Mouse (Mus musculus): ENCODE data around the gene Cpm. TPM values are rescaled to one million over a fixed set of nuclear protein-coding genes. Genes with fewer than 3 reads are reported as not detected.

Cpm gene
- total and polyA plus RNA-seq, 3 experiments: 2.8 to 4.0 (median 3.5) TPM

DNA sequence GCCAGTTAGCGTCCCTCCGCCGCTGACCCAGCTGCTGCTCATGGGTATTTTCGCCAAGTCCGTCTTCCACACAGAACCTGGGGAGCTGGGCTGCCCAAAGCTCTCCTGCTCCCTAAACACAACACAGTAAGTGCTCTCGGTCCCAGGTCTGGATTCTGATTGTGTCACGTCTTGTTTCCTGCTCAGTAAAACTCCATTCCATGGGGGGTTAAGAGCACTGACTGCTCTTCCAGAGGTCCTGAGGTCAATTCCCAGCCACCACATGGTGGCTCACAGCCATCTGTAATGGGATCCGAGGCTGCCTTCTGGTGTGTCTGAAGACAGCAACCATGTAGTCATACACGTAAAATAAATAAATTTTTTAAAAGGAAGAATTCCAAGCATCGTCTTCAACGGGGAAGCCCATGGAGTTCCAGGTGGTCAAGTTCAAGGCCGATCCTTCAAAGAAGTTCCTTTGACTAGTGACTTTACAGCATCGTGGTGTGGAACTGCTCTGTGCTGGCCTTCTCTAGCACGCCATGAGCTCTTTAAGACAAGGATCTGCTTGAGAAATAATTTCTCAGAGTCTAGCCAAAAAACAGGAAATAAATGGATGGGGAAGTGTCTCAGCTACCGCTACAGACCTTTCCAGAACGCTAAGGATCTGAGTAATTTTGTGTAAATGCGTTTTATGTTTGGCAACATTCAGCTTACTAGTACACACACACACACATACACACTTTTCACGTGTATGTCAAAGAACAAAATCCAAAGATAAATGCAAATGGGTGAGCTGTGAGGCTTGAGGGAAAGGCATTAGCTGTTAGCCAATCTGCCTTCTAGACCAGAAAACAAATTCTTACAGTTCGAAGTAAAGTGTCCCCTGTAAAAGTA, 55.2 kb downstream of the Cpm start:
- Histone ChIP-seq H3K4me1 (ENCODE audit: control insufficient read depth, insufficient read depth, low read length) (no peaks in the 10 kb centered on the region), H3K27ac (no peak overlapping the region), H3K27me3 (ENCODE audit: control insufficient read depth, insufficient read depth, low read length) (no peaks in the 10 kb centered on the region), H3K9ac (ENCODE audit: low read depth, low read length) (no peak overlapping the region), H3K4me3 (no peak overlapping the region), H3K79me2 (replicated peaks; ENCODE audit: control insufficient read depth, insufficient read depth, low read length) (no peaks in the 10 kb centered on the region), H3K36me3 (ENCODE audit: control insufficient read depth, insufficient read depth, low read length) (no peaks in the 10 kb centered on the region)
- WGBS: 79% methylated on average over 19 of the region's 19 CpGs
- intact Hi-C loops (cut with DNase I): no loop called here
- DNase-seq: no peak
- no peak for TF ChIP-seq CTCF (IDR thresholded peaks at IDR 0.05)
- no peak for TF ChIP-seq EP300 (IDR thresholded peaks at IDR 0.05; ENCODE audit: insufficient read depth, low read depth, low read length)
- TF ChIP-seq POLR2A (IDR thresholded peaks at IDR 0.05; ENCODE audit: insufficient read depth, low read depth, low read length): no peak

DNA sequence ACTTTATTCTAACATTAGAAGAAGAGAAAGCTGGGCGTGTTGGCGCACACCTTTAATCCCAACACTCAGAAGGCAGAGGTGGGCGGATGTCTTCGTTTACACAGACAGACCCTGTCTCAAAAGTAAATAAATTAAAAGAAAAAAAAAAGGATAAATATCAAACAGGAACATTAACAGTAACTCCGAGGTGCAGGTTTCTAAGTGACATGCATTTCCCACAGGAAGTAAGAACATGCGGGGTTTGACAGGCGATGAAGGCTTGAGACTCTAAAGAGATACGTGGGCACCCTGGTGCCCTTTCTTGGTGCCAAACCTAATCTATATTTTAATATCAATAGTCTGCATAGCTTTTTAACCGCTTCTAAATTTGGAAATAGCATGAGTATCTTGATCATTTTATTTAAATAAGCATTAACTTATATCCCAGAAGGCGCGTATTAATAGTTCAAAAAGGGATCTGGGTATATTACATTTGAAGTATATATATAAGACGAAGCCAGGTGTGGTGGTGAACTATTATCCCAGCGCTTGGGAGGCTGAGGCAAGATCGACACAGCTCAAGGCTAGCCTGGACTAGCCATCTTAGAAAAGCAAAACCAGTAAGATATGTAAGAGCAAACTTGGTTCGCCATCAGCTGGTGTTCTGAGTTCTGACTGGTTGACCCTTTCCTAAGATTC, 56.0 kb downstream of the Cpm start:
- Histone ChIP-seq H3K4me1 (ENCODE audit: control insufficient read depth, insufficient read depth, low read length) (no peaks in the 10 kb centered on the region), H3K27me3 (ENCODE audit: control insufficient read depth, insufficient read depth, low read length) (no peaks in the 10 kb centered on the region), H3K4me3 (no peak overlapping the region), H3K36me3 (ENCODE audit: control insufficient read depth, insufficient read depth, low read length) (no peaks in the 10 kb centered on the region), H3K27ac (no peak overlapping the region), H3K79me2 (replicated peaks; ENCODE audit: control insufficient read depth, insufficient read depth, low read length) (no peaks in the 10 kb centered on the region), H3K9ac (ENCODE audit: low read depth, low read length) (no peak overlapping the region)
- TF ChIP-seq POLR2A (IDR thresholded peaks at IDR 0.05; ENCODE audit: insufficient read depth, low read depth, low read length) (no peak), CTCF (IDR thresholded peaks at IDR 0.05) (no peak), EP300 (IDR thresholded peaks at IDR 0.05; ENCODE audit: insufficient read depth, low read depth, low read length) (no peak)
- 80% methylated on average over 15 of the region's 15 CpGs for WGBS
- intact Hi-C loops (cut with DNase I): no loop called here
- no peak for DNase-seq

DNA sequence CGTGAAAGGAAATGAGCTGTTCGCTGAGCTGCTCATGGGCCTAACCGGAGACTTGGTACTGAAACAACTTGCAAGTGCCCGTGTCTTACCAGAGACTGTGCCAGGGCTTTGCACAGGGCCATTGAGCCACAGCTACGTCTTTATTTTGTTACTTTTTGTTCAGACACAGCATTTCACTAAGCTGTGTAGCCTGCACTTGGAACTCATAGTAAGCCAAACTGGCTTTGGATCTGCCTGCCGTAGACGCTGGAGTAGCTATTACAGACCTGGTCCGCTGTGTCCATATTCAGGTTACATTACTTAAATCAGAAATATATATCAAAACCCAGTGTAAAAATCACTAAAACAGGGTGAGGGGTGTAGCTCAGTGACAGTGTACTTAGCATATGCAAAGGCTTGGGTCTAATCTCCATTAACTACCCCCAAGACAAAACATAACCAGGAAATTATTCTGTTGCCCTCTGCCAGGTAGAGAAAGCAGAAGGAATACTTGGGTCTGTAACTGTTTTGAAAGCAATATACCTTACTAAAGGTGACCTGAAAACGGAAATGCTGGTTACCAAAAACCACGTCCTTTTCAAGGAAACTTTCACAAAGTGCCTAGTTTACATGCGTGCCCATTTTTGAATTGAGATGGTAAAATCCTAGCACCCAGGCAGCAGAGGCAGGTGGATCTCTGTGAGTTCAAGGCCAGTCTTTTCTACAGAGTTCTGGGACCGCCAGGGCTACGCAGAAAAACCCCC, 56.7 kb downstream of the Cpm start:
- H3K36me3 ChIP-seq (ENCODE audit: control insufficient read depth, insufficient read depth, low read length): peaks cover under 1% of the 10 kb centered on the region
- no peaks in the 10 kb centered on the region for H3K79me2 ChIP-seq (replicated peaks; ENCODE audit: control insufficient read depth, insufficient read depth, low read length)
- DNase-seq: no peak

DNA sequence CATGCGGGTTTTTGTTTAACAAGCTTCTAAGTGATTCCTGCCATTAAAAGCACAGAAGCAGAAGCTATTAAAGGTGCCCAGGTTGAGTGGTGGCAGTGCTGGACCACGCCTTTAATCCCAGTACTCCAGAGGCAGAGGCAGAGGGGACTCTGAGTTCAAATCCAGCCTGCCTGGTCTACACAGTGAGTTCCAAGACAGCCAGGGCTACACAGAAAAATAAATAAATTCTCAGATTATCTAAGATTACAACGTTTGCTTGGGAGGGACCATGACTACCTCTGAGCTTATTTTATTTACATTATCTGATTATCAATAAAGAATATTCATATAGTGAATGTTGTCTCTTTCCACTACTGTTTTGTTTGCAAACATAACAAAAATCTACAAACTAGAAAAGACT, 57.7 kb downstream of the Cpm start:
- Histone ChIP-seq H3K36me3 (ENCODE audit: control insufficient read depth, insufficient read depth, low read length) (peaks cover 3% of the 10 kb centered on the region), H3K9ac (ENCODE audit: low read depth, low read length) (no peak overlapping the region), H3K79me2 (replicated peaks; ENCODE audit: control insufficient read depth, insufficient read depth, low read length) (no peaks in the 10 kb centered on the region), H3K27me3 (ENCODE audit: control insufficient read depth, insufficient read depth, low read length) (no peaks in the 10 kb centered on the region), H3K4me3 (no peak overlapping the region), H3K27ac (no peak overlapping the region), H3K4me1 (ENCODE audit: control insufficient read depth, insufficient read depth, low read length) (no peaks in the 10 kb centered on the region)
- intact Hi-C loops (cut with DNase I): no loop called here
- TF ChIP-seq EP300 (IDR thresholded peaks at IDR 0.05; ENCODE audit: insufficient read depth, low read depth, low read length) (no peak), POLR2A (IDR thresholded peaks at IDR 0.05; ENCODE audit: insufficient read depth, low read depth, low read length) (no peak), CTCF (IDR thresholded peaks at IDR 0.05) (no peak)
- WGBS: 72% methylated on average over 3 of the region's 3 CpGs
- DNase-seq: no peak

More for the DNA sequence above, 56.7 kb downstream of the Cpm start:
- Histone ChIP-seq H3K27me3 (ENCODE audit: control insufficient read depth, insufficient read depth, low read length) (no peaks in the 10 kb centered on the region), H3K4me1 (ENCODE audit: control insufficient read depth, insufficient read depth, low read length) (no peaks in the 10 kb centered on the region), H3K9ac (ENCODE audit: low read depth, low read length) (no peak overlapping the region), H3K4me3 (no peak overlapping the region), H3K27ac (no peak overlapping the region)
- intact Hi-C loops (cut with DNase I): no loop called here
- TF ChIP-seq POLR2A (IDR thresholded peaks at IDR 0.05; ENCODE audit: insufficient read depth, low read depth, low read length): no peak
- no peak for TF ChIP-seq CTCF (IDR thresholded peaks at IDR 0.05)
- TF ChIP-seq EP300 (IDR thresholded peaks at IDR 0.05; ENCODE audit: insufficient read depth, low read depth, low read length): no peak
- WGBS: 87% methylated on average over 13 of the region's 13 CpGs

DNA sequence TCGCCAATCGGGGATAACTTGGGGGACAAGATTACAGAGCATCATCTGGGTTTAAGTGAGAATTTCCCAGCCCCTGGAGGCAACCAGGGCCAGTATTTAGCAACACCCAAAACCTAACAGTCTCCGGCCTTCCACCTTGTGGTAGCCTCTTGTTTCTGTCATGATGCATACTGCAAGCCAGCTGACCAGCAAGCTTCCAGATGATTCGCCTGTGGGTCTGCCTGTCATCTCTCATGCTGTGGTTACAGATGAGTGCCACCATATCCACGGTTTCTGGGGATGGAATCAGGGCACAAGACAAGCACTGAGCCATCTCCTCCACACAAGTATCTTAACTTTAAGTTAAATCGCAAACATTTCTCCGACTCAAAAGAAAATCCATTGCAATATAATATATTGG, 58.3 kb downstream of the Cpm start:
- Histone ChIP-seq H3K36me3 (ENCODE audit: control insufficient read depth, insufficient read depth, low read length) (peaks cover 3% of the 10 kb centered on the region), H3K4me1 (ENCODE audit: control insufficient read depth, insufficient read depth, low read length) (no peaks in the 10 kb centered on the region), H3K4me3 (no peak overlapping the region), H3K27ac (no peak overlapping the region), H3K27me3 (ENCODE audit: control insufficient read depth, insufficient read depth, low read length) (no peaks in the 10 kb centered on the region), H3K79me2 (replicated peaks; ENCODE audit: control insufficient read depth, insufficient read depth, low read length) (no peaks in the 10 kb centered on the region), H3K9ac (ENCODE audit: low read depth, low read length) (no peak overlapping the region)
- WGBS: 87% methylated on average over 7 of the region's 7 CpGs
- TF ChIP-seq POLR2A (IDR thresholded peaks at IDR 0.05; ENCODE audit: insufficient read depth, low read depth, low read length): no peak
- no peak for TF ChIP-seq CTCF (IDR thresholded peaks at IDR 0.05)
- no peak for TF ChIP-seq EP300 (IDR thresholded peaks at IDR 0.05; ENCODE audit: insufficient read depth, low read depth, low read length)
- no peak for DNase-seq
- intact Hi-C loops (cut with DNase I): no loop called here

All from heart, adult 2 months (tissue).